Mouse (Mus musculus): ENCODE data around the gene Sdk1. TPM values are rescaled to one million over a fixed set of nuclear protein-coding genes. Genes with fewer than 3 reads are reported as not detected.

The Sdk1 gene
- polyA plus RNA-seq, 1 experiment = 0.71 TPM

- WGBS = 69% methylated on average over 11 of the region's 11 CpGs
Observed at GRCm38 (mm10) chr5:141413013-141413412, 171.7 kb downstream of the Sdk1 start.

GRCm38 (mm10) chr5:141415644-141416243 is 174.5 kb downstream of the Sdk1 start:
- WGBS = 16% methylated on average over 10 of the region's 10 CpGs
- no peak for DNase-seq (ENCODE audit: low read depth, low spot score)

More at GRCm38 (mm10) chr5:141413013-141413412, 171.7 kb downstream of the Sdk1 start:
- DNase-seq (ENCODE audit: low read depth, low spot score) = no peak

- 58% methylated on average over 3 of the region's 3 CpGs for WGBS
Observed at GRCm38 (mm10) chr5:141428132-141428531, 186.8 kb downstream of the Sdk1 start.

GRCm38 (mm10) chr5:141433286-141433685 is 192.0 kb downstream of the Sdk1 start:
- DNase-seq (ENCODE audit: low read depth, low spot score) = no peak
- 95% methylated on average over 2 of the region's 2 CpGs for WGBS

More at GRCm38 (mm10) chr5:141428132-141428531, 186.8 kb downstream of the Sdk1 start:
- DNase-seq (ENCODE audit: low read depth, low spot score) = no peak

GRCm38 (mm10) chr5:141447247-141447646 is 206.0 kb downstream of the Sdk1 start:
- WGBS = 41% methylated on average over 1 of the region's 1 CpGs
- no peak for DNase-seq (ENCODE audit: low read depth, low spot score)

- WGBS = 59% methylated on average over 2 of the region's 2 CpGs
- no peak for DNase-seq (ENCODE audit: low read depth, low spot score)
Observed at GRCm38 (mm10) chr5:141463417-141463816, 222.1 kb downstream of the Sdk1 start.

GRCm38 (mm10) chr5:141468821-141469220 is 227.5 kb downstream of the Sdk1 start:
- WGBS = 64% methylated on average over 5 of the region's 5 CpGs
- DNase-seq (ENCODE audit: low read depth, low spot score) = no peak

GRCm38 (mm10) chr5:141505281-141505680 is 264.0 kb downstream of the Sdk1 start:
- WGBS = 72% methylated on average over 6 of the region's 6 CpGs
- DNase-seq (ENCODE audit: low read depth, low spot score) = no peak

GRCm38 (mm10) chr5:141506344-141506743 is 265.1 kb downstream of the Sdk1 start:
- no peak for DNase-seq (ENCODE audit: low read depth, low spot score)
- WGBS = 82% methylated on average over 3 of the region's 3 CpGs

GRCm38 (mm10) chr5:141524801-141525715 is 283.8 kb downstream of the Sdk1 start:
- WGBS = 24% methylated on average over 13 of the region's 13 CpGs
- DNase-seq (ENCODE audit: low read depth, low spot score) = no peak

- no peak for DNase-seq (ENCODE audit: low read depth, low spot score)
- 36% methylated on average over 5 of the region's 5 CpGs for WGBS
Observed at GRCm38 (mm10) chr5:141540193-141540592, 298.9 kb downstream of the Sdk1 start.

GRCm38 (mm10) chr5:141542890-141543666 is 301.8 kb downstream of the Sdk1 start:
- 23% methylated on average over 8 of the region's 8 CpGs for WGBS
- DNase-seq (ENCODE audit: low read depth, low spot score) = no peak

- DNase-seq (ENCODE audit: low read depth, low spot score) = no peak
- WGBS = 66% methylated on average over 9 of the region's 9 CpGs
Observed at GRCm38 (mm10) chr5:141553444-141553843, 312.2 kb downstream of the Sdk1 start.

- 58% methylated on average over 4 of the region's 4 CpGs for WGBS
- DNase-seq (ENCODE audit: low read depth, low spot score) = no peak
Observed at GRCm38 (mm10) chr5:141558731-141559130, 317.4 kb downstream of the Sdk1 start.

- DNase-seq (ENCODE audit: low read depth, low spot score) = no peak
- 50% methylated on average over 5 of the region's 5 CpGs for WGBS
Observed at GRCm38 (mm10) chr5:141560325-141560724, 319.0 kb downstream of the Sdk1 start.

GRCm38 (mm10) chr5:141561989-141562560 is 320.8 kb downstream of the Sdk1 start:
- DNase-seq (ENCODE audit: low read depth, low spot score) = no peak
- 38% methylated on average over 3 of the region's 3 CpGs for WGBS

GRCm38 (mm10) chr5:141564197-141564596 is 322.9 kb downstream of the Sdk1 start:
- 76% methylated on average over 5 of the region's 5 CpGs for WGBS
- no peak for DNase-seq (ENCODE audit: low read depth, low spot score)

- 65% methylated on average over 2 of the region's 2 CpGs for WGBS
Observed at GRCm38 (mm10) chr5:141568106-141568505, 326.8 kb downstream of the Sdk1 start.

GRCm38 (mm10) chr5:141570442-141570841 is 329.2 kb downstream of the Sdk1 start:
- no peak for DNase-seq (ENCODE audit: low read depth, low spot score)
- WGBS = 75% methylated on average over 6 of the region's 6 CpGs

More at GRCm38 (mm10) chr5:141568106-141568505, 326.8 kb downstream of the Sdk1 start:
- DNase-seq (ENCODE audit: low read depth, low spot score) = no peak

- DNase-seq (ENCODE audit: low read depth, low spot score) = no peak
- WGBS = 70% methylated on average over 1 of the region's 1 CpGs
Observed at GRCm38 (mm10) chr5:141574263-141574662, 333.0 kb downstream of the Sdk1 start.

All from large intestine, adult 2 months (tissue).